Mouse (Mus musculus) cerebellum, adult 2 months (tissue): Measurements from ENCODE around the gene Dpm3.

Experiments used
- CTCF ChIP-seq: fragments of 200-500 bp; IDR thresholded peaks from 2 replicates; pipeline ENCODE4 v1.5.1; 2011; ENCODE audit warnings: low read depth, mild to moderate bottlenecking, control low read depth, low read length, moderate library complexity, borderline replicate concordance; ENCODE audit not compliant: insufficient read depth
- POLR2A ChIP-seq: fragments of 200-500 bp; IDR thresholded peaks from 2 replicates; pipeline ENCODE4 v1.6.1; 2011; ENCODE audit warnings: low read length, control low read depth, borderline replicate concordance; ENCODE audit not compliant: insufficient read depth

GRCm38 (mm10) chr3:89232614-89233013 lies 26.5 kb upstream of the Dpm3 start:
- TF ChIP-seq CTCF (no peak), POLR2A (no peak)
